Mouse (Mus musculus) adrenal gland, postnatal 14 days (tissue): Measurements from ENCODE around the gene Gm10428. TPM values are rescaled to one million over a fixed set of nuclear protein-coding genes. Genes with fewer than 3 reads are reported as not detected.
"Not testable (repeated sequence)": the region's sequence is repeated elsewhere in the genome, so short reads cannot be mapped to it uniquely, and the experiment has no call there.

Experiments
- DNase-seq: peaks from one replicate; pipeline ENCODE4 v3.0.0; 2021; ENCODE audit warnings: mixed read lengths
- long read RNA-seq, 2 experiments: library from polyadenylated mRNA; stranded (forward); transcript quantifications; one replicate each; pipeline ENCODE4 v2.0.0; 2021
- total RNA-seq: library from RNA; stranded (reverse); gene quantifications from 2 replicates; pipeline ENCODE4 v1.2.3, GENCODE M21; 2021

Gene Gm10428
- total RNA-seq: not detected in 2 replicates
- long read RNA-seq, experiment 1: 0 reads
- long read RNA-seq, experiment 2: 0 reads

GRCm38 (mm10) chr11:62752780-62753179, at the start of gene Gm10428:
Gene Gm10428 (plus strand): TSS chr11:62753100.
- no peak for DNase-seq

DNA sequence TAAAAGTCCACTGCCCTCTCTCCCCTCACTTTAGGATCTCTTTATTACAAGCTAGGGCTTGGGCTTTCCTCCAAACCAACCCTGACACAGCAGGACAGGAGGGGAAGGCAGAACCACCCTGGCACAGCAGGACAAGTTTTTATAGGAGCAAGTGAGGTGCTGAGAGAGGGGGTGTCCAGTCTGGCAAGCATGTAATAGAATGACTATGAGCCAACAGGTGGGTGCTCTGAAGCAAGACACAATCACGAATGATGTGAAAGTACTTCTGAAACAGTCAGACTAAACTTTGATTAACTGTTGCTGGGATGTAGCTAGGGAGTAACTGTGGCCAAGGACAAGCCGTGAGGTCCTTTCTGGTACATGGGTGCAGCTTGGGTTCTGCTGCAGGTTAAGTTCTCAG, 46.8 kb upstream of the Gm10428 start:
- no peak for DNase-seq

- DNase-seq: no peak
Observed at GRCm38 (mm10) chr11:62708252-62708651, 44.6 kb upstream of the Gm10428 start.

GRCm38 (mm10) chr11:62710657-62711056, 42.2 kb upstream of the Gm10428 start:
- peak; percentile 30 for DNase-seq

DNA sequence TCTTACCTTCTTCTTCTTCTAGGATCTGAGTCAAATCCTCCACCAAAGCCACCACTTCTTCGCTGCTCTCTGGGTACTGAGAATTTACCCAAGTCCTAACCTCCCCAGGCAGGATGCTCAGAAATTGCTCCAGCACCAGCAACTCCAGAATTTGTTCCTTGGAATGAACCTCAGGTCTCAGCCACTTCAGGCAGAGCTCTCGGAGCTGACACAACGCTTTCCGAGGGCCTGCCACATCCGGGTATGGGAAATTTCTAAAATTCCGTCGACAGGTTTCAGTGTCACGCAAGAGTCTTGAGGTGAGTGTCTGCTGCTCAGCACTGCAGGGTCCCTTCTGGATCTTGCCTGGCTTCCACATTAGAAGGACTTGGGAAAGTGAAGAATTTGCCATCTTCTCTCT, 24.6 kb upstream of the Gm10428 start:
- no peak for DNase-seq

DNA sequence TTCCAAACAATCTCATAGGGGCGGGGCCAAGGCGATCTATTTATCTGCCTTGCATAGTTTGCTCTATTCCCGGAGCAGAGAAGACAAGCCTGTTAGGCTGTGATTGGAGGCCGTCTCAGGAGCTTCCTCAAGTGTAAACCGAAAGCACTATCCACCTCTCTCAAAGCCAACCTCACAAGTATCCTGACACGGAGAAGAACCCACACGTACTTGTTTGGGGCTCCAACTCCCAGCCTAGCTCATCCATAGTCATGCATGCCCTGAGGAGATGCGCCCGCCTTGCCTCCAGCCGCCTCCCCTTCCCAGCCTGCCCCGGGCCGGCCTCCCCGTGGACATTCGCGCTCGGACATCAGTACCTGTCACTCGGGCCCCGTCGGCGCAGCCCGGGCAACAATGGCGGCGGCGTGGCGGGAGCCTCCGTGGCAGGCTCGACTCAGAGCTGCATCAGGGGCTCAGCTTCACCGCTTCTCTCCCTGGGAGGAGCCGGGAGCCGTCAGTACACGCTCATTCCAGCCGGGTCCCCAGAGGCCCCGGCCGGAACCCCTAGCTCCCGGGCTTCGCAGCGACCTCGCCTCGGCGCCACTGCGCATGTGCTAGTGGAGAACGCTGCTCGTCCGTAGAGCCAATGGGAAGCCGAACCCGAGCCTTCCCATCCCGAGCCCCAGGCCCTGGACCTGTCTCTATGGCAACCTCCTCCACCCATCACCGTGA, 21.4 kb upstream of the Gm10428 start, which contains the start of gene Zfp287:
Gene Zfp287, minus strand, starts transcription at position 595 of the 711 bp plus-strand sequence.
- DNase-seq: peak; percentile 93

DNA sequence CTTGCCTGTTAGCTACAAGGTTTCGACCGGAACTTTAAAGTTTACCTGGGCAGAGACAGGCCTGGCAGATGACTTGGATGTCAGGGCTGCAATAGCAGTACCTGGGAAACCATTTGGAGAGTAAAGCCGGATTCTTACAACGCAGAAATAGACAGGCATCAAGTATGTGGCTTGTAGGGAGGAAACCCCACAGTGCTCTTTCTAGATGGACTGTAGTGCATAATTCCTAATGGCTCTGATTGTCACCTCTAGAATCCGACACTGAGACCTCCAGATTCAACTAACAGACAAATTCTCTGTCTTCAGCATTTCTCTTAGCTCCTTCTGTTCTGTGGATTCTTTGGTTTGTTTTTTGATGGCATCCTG, 20.9 kb upstream of the Gm10428 start:
- no peak for DNase-seq

DNA sequence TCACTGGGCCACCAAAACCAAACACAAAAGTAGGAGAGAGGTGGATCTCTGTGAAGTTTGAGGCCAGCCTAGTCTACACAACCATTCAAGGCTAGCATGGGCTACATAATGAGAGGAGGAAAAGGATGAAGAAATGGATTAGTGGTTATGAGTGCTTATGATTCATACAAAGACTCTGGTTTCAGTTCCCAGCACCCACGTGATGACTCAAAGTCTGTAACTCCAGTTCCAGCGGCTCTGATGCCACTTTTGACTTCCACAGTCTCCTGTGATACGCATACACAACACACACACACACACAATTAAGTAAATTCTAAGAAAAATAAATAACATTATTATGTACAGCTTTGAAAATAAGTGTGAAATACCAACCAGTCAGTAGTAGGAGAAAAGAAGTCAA, 20.2 kb upstream of the Gm10428 start:
- DNase-seq: no peak

- DNase-seq: no peak
Observed at GRCm38 (mm10) chr11:62741186-62741585, 11.7 kb upstream of the Gm10428 start.

DNA sequence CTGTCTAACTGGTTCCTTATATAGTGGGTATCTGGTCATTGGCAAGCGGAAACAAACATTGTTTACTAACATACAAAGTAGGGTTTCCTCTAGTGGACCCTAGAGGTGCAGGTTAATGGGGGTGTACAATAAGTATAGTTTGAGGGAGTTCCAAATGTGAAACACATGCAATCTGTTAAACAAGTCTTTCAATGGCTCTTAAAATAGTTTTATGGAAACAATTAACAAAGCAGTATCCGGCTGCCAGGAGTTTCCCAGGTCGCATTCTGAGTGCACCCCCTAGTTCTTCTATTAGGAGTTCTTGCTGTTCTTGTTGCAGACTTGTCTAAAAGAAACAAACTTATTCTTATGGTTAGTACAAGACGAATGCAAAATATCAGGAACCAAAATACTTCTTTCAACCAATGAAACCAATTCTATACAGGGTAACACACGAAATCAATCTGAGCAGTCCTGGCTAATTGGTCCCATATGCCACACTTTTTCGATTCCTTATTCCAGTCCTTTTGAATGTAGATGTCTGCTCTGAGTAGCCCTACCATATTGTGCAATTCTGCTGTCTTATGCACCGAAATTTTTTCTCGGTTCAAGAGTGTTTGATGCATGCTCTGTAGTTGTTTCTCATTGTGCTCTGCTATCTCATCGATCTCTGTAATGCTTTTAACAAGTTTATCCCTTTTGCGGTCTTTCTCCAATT, 10.5 kb upstream of the Gm10428 start:
- no peak for DNase-seq

DNA sequence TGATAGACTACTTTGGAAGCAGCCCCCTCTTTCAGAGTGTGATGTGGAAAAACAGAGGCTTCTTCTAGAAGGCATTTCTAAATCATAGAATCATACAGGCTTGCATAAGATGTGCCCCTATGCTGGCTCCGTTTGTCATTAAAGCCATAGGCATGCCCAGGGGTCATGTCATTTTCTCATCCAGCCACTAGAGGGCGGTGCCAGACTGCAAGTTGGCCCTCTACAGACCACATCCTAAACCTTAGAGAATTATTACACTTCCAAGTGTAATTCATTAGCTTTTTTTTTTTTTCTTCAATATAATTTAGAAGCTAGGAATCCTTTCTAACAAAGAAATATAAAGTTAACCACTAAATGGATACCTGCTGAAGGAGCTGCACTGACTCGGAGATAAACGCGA, 8.8 kb upstream of the Gm10428 start:
- DNase-seq: peak; percentile 83

GRCm38 (mm10) chr11:62746001-62746533, 6.8 kb upstream of the Gm10428 start:
- peak; percentile 86 for DNase-seq

DNA sequence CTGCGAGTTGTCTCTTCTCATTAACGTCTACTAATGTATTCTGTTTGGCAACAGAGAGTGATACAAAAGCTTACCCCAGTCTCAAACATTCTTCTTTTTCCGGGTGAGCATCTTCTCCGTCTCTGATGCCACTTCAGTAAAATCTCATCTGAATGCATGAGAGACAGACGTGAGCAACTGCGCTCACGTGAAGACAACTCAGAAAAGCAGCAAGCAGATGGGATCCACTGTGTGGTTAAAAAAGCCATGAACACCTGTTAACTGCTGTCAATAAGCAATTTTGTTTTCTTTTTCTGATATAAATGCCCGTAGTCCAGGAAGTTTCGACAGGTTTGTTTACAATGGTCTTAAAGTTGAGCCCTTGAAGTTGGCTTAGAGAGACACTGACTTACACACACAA, 5.7 kb upstream of the Gm10428 start:
- DNase-seq: no peak

DNA sequence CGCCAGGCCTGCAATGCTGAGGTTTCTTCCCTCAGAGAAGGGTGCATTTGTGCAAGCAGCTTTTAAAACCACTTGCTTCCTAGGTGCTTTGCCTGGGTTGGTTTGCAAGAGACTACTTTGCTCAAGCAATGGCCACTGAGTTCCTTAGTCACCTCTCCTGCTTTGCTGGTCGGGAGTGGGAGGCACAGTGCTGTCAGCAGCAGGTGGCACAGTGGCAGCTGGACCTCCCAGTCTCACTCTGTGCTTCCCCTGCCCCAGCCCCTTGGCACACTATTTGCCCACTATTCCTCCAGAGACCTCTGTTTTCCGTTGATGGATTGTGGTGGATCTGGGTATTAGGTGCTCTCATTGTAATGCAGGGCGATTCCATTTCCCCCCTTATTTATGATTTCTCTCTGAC, 4.8 kb upstream of the Gm10428 start:
- no peak for DNase-seq

GRCm38 (mm10) chr11:62749445-62749844, 3.5 kb upstream of the Gm10428 start:
- DNase-seq: not testable (repeated sequence)

DNA sequence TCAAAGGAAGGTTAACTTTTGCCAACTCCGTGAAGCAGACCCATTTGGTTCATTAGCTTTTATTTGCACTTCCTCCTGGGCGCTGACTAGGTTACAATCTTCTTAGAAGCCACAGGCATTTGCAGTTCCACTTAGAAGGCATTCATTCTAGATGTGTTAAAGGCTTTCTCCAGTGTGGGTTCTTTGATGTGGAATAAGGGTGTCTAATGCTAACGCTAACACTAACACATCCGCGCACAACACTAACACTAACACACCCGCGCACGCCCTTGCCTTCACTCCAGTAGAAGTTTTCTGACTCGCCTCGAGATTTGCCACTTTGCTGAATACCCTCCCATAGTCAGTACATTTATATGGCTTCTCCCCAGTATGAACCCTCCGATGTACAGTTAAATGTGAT, 709 bp upstream of the Gm10428 start:
- DNase-seq: no peak

GRCm38 (mm10) chr11:62756456-62757142, 3.7 kb downstream of the Gm10428 start:
- peak; percentile 97 for DNase-seq

- DNase-seq: no peak
Observed at GRCm38 (mm10) chr11:62757143-62757507, 4.2 kb downstream of the Gm10428 start.

DNA sequence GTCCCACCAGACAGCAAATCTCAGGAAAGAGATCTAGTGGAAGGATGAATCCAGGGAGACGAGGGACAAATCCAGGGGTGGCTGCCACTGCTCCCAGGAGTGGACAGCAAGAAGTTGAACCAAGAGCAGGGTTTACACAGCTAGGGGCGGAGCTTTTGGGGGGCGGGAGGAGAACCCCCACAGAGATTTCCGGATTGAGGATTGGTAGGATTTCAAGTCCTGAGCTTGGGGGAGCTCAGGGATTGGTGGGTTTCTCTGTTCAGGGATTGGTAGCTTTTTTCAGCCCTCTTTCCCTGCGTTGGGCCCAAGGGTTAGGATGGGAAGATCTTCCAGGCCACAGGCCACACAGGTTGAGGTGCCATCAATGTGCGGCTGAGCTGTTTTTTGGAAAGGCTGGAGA, 5.0 kb downstream of the Gm10428 start:
- no peak for DNase-seq

GRCm38 (mm10) chr11:62758491-62758890, 5.6 kb downstream of the Gm10428 start:
- no peak for DNase-seq

DNA sequence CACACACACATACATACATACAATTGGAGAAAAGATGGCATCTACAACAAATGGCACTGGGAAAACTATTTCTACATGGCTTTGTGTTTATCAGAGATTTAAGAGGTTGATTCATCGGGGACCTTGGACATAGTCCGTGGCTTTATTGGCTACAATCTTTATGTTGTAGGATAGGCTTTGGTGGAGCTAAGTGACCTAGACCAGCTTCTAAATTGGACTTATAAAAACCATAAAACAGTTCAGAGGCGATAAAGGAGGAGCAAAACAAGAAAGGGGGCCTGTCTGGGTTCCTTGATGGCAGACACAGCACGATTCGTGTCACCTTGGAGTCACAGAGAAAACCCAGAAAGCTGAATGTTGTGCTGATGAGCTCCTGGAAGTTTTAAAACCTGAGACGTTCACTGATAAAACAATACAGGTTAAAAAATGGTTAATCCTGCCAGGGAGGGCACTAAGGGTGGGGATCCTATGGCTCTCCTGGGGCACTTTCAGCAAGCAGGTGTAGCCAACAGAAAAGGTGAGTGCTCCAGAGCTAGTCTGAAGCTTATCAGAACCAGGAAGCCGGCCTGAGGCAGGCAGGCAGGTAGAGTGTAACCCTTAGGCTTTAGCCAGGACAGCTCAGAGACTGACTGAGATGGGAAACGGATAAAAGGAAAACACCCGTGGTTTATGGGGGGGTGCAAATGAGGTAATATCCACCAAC, 8.0 kb downstream of the Gm10428 start:
- DNase-seq: no peak

GRCm38 (mm10) chr11:62776510-62776909, 23.6 kb downstream of the Gm10428 start:
- no peak for DNase-seq
